Mouse (Mus musculus) left cerebral cortex, postnatal 36 days (tissue): Measurements from ENCODE around the gene Phka1. TPM values are rescaled to one million over a fixed set of nuclear protein-coding genes. Genes with fewer than 3 reads are reported as not detected.
A peak's percentile ranks its signal among the peaks of the same experiment; 100 is the strongest.

Experiments
- DNase-seq, 2 experiments: peaks; one replicate each; pipeline ENCODE4 v3.0.0; 2021 to 2022; ENCODE audit warnings: low spot score in 2 of 2, mixed read lengths in 1 of 2
- intact Hi-C: fragments of 180-260 bp; cut with DNase I; formaldehyde crosslinking; loops from one replicate; pipeline ENCODE4 v1.15.1; 2025
- total RNA-seq, 2 experiments: library from RNA; stranded (reverse); gene quantifications; 2 replicates each; pipeline ENCODE4 v1.2.3; 2021

Phka1 gene
- total RNA-seq, 2 experiments from 2014 or later = 18.0 to 19.2 TPM

GRCm38 (mm10) chrX:102478481-102478880 lies 165.6 kb downstream of the Phka1 start:
- intact Hi-C loops = loop anchor here (5.0 to 10.0 kb wide), 3 partner anchors 134 to 411 kb away; no protein-coding TSS in a partner anchor
- DNase-seq = no peak

GRCm38 (mm10) chrX:102476784-102477183 lies 167.3 kb downstream of the Phka1 start:
- intact Hi-C loops = loop anchor here (5.0 to 10.0 kb wide), 3 partner anchors 132 to 409 kb away; no protein-coding TSS in a partner anchor
- peak; percentile 65 to 79 for DNase-seq

- intact Hi-C loops = loop anchor here (5.0 to 10.0 kb wide), 3 partner anchors 131 to 408 kb away; no protein-coding TSS in a partner anchor
- peak in 1 of 2 experiments; percentile 11 for DNase-seq
Measured at GRCm38 (mm10) chrX:102475555-102475954, 168.5 kb downstream of the Phka1 start.

Other genes starting within 250 kb of the Phka1 start
- 10 to 100 TPM; 12.7 to 17.8 TPM for gene Hdac8, start 138.9 kb downstream of the Phka1 start, total RNA-seq
- not detected for gene Gm3880, start 42.7 kb upstream of the Phka1 start, total RNA-seq
- not detected for gene Gm9112, start 63.4 kb upstream of the Phka1 start, total RNA-seq
- gene Dmrtc1b, start 63.6 kb upstream of the Phka1 start, total RNA-seq = not detected
- gene Dmrtc1c1, start 158.7 kb upstream of the Phka1 start, total RNA-seq = not detected
- gene Dmrtc1c2, start 210.4 kb upstream of the Phka1 start, total RNA-seq = not detected
- gene 1700031F05Rik, start 223.7 kb upstream of the Phka1 start, total RNA-seq = not detected